Mouse (Mus musculus) cortical plate, adult 2 months (tissue): ENCODE data around the gene Gsg1l2.

Experiments used
- CTCF ChIP-seq: fragments of 200-500 bp; IDR thresholded peaks from 2 replicates; pipeline ENCODE4 v1.5.1; 2011; ENCODE audit warnings: mild to moderate bottlenecking, control low read depth, low read length; ENCODE audit not compliant: insufficient read depth; ENCODE audit errors: extremely low read depth
- POLR2A ChIP-seq: fragments of 200-500 bp; IDR thresholded peaks from 2 replicates; pipeline ENCODE4 v1.6.1; 2011; ENCODE audit warnings: mild to moderate bottlenecking, low read length, control low read depth; ENCODE audit not compliant: insufficient read depth; ENCODE audit errors: extremely low read depth

GRCm38 (mm10) chr11:67727095-67727494 lies 47.3 kb upstream of the Gsg1l2 start:
- TF ChIP-seq POLR2A (no peak), CTCF (no peak)
